Mouse (Mus musculus): ENCODE results near the gene Anapc15. TPM values are rescaled to one million over a fixed set of nuclear protein-coding genes. Genes with fewer than 3 reads are reported as not detected.

Gene Anapc15
- total RNA-seq, 1 experiment from 2014 or later, result 48.4 TPM

- ATAC-seq (ENCODE audit: extremely low read depth, insufficient number of reproducible peaks, low FRiP score, poor library complexity, severe bottlenecking), result no peak
Observed at GRCm38 (mm10) chr7:101837606-101838471, 25.7 kb upstream of the Anapc15 start, which contains the start of gene Inppl1. Inppl1 (minus strand) TSS chr7:101838229.

- ATAC-seq (ENCODE audit: extremely low read depth, insufficient number of reproducible peaks, low FRiP score, poor library complexity, severe bottlenecking), result no peak
Observed at GRCm38 (mm10) chr7:101844186-101844585, 19.3 kb upstream of the Anapc15 start.

GRCm38 (mm10) chr7:101847934-101848333 lies 15.6 kb upstream of the Anapc15 start:
- no peak for ATAC-seq (ENCODE audit: extremely low read depth, insufficient number of reproducible peaks, low FRiP score, poor library complexity, severe bottlenecking)

- ATAC-seq (ENCODE audit: extremely low read depth, insufficient number of reproducible peaks, low FRiP score, poor library complexity, severe bottlenecking), result no peak
Observed at GRCm38 (mm10) chr7:101851689-101852088, 11.8 kb upstream of the Anapc15 start.

GRCm38 (mm10) chr7:101852846-101853245 lies 10.7 kb upstream of the Anapc15 start:
- no peak for ATAC-seq (ENCODE audit: extremely low read depth, insufficient number of reproducible peaks, low FRiP score, poor library complexity, severe bottlenecking)

GRCm38 (mm10) chr7:101853816-101854215 lies 9.7 kb upstream of the Anapc15 start:
- ATAC-seq (ENCODE audit: extremely low read depth, insufficient number of reproducible peaks, low FRiP score, poor library complexity, severe bottlenecking), result no peak

- ATAC-seq (ENCODE audit: extremely low read depth, insufficient number of reproducible peaks, low FRiP score, poor library complexity, severe bottlenecking), result no peak
Observed at GRCm38 (mm10) chr7:101857094-101857493, 6.4 kb upstream of the Anapc15 start, which contains the start of gene Folr2. Folr2 (minus strand) TSS chr7:101857194.

- ATAC-seq (ENCODE audit: extremely low read depth, insufficient number of reproducible peaks, low FRiP score, poor library complexity, severe bottlenecking), result no peak
Observed at GRCm38 (mm10) chr7:101858362-101858761, 5.2 kb upstream of the Anapc15 start.

- ATAC-seq (ENCODE audit: extremely low read depth, insufficient number of reproducible peaks, low FRiP score, poor library complexity, severe bottlenecking), result no peak
Observed at GRCm38 (mm10) chr7:101860978-101861377, 2.5 kb upstream of the Anapc15 start.

GRCm38 (mm10) chr7:101862291-101862690 lies 1.2 kb upstream of the Anapc15 start:
- ATAC-seq (ENCODE audit: extremely low read depth, insufficient number of reproducible peaks, low FRiP score, poor library complexity, severe bottlenecking), result no peak

- no peak for ATAC-seq (ENCODE audit: extremely low read depth, insufficient number of reproducible peaks, low FRiP score, poor library complexity, severe bottlenecking)
Observed at GRCm38 (mm10) chr7:101866491-101867265, 3.2 kb downstream of the Anapc15 start.

GRCm38 (mm10) chr7:101867482-101867881 lies 4.0 kb downstream of the Anapc15 start:
- no peak for ATAC-seq (ENCODE audit: extremely low read depth, insufficient number of reproducible peaks, low FRiP score, poor library complexity, severe bottlenecking)

GRCm38 (mm10) chr7:101868241-101869162 lies 5.0 kb downstream of the Anapc15 start:
- ATAC-seq (ENCODE audit: extremely low read depth, insufficient number of reproducible peaks, low FRiP score, poor library complexity, severe bottlenecking), result no peak

GRCm38 (mm10) chr7:101869163-101869500 lies 5.6 kb downstream of the Anapc15 start:
- ATAC-seq (ENCODE audit: extremely low read depth, insufficient number of reproducible peaks, low FRiP score, poor library complexity, severe bottlenecking), result no peak

GRCm38 (mm10) chr7:101870629-101871028 lies 7.1 kb downstream of the Anapc15 start, which contains the start of gene Folr1:
Folr1 (minus strand) TSS chr7:101870788.
- no peak for ATAC-seq (ENCODE audit: extremely low read depth, insufficient number of reproducible peaks, low FRiP score, poor library complexity, severe bottlenecking)

GRCm38 (mm10) chr7:101871296-101871695 lies 7.8 kb downstream of the Anapc15 start:
- ATAC-seq (ENCODE audit: extremely low read depth, insufficient number of reproducible peaks, low FRiP score, poor library complexity, severe bottlenecking), result no peak

GRCm38 (mm10) chr7:101875978-101876377 lies 12.5 kb downstream of the Anapc15 start:
- no peak for ATAC-seq (ENCODE audit: extremely low read depth, insufficient number of reproducible peaks, low FRiP score, poor library complexity, severe bottlenecking)

- no peak for ATAC-seq (ENCODE audit: extremely low read depth, insufficient number of reproducible peaks, low FRiP score, poor library complexity, severe bottlenecking)
Observed at GRCm38 (mm10) chr7:101880855-101881254, 17.3 kb downstream of the Anapc15 start.
